Mouse (Mus musculus): ENCODE data around the gene Kcnn3.

GRCm38 (mm10) chr3:89479055-89479454 lies 40.9 kb upstream of the Kcnn3 start:
- TF ChIP-seq POLR2A (IDR thresholded peaks at IDR 0.05; ENCODE audit: borderline replicate concordance, control insufficient read depth, low read depth, low read length) (no peak), CTCF (IDR thresholded peaks at IDR 0.05; ENCODE audit: control insufficient read depth, insufficient read depth, low read length) (no peak)
